Mouse (Mus musculus): ENCODE measurements at regions not wholly inside any gene's neighbourhood (a gene's known extent, or its start where the extent isn't known, plus 50 kb on each side); places are given as distances from the start of the nearest gene placed in this dataset.

DNA sequence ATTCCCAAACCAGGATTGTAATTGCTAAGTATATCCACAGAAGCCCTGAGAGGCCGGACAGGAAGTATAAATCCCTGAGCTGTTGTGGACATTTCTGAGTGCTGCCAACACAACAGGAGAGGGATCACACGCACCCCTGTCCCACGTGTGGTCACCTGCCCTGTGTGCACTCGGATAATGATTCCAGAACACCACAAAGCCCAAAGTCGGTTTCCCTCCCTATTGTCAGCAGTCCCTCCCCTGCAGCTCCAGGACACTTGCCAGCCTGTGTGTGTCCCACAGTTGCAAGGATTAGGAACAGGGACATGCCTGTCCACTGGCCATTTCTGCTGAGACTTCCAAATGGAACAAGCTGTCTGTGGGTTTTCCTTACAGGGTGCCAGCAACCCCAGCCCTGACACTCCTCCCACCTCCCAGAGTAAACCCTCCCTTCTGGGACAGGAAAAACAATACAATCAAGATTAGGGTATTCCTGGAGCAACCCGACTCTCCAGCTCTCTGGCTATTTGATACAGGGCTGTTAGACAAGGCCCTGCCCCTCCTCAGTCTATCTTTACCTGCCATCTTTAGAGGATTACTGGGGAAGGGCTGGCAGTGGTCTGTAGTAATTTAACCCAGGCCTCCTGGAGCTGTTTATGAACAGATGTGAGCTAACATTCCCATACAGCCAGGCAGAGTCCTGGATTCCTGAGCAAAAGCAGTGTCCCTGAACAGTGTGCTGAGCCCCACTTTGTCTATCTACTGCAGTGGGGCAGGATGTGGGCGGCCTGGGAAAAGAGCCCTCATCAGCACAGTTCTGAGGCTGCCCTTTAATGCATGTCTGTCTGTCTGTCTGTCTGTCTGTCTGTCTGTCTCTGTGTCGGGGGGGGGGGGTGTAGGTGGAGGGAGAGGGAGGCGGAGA lies 323.8 kb downstream of the Sox4 start:
- Histone ChIP-seq H3K9ac (replicated peaks; ENCODE audit: low read length) (no peak overlapping the region), H3K4me2 (ENCODE audit: low read depth, low read length) (no peak overlapping the region), H3K9me3 (ENCODE audit: low read length) (no peaks in the 10 kb centered on the region), H3K36me3 (ENCODE audit: insufficient read depth, low read length) (no peaks in the 10 kb centered on the region), H3K27me3 (ENCODE audit: insufficient read depth, low read length) (no peaks in the 10 kb centered on the region), H3K4me3 (ENCODE audit: low read length) (no peak overlapping the region), H3K27ac (peak overlapping the region; percentile 64), H3K4me1 (ENCODE audit: insufficient read depth, low read length) (no peaks in the 10 kb centered on the region)
- peak; percentile 43; the same call in 1 of the 2 replicates for ATAC-seq
- WGBS, result 49% methylated on average over 9 of the region's 9 CpGs
- TF ChIP-seq CTCF (IDR thresholded peaks at IDR 0.05; ENCODE audit: low read depth), result no peak
- DNase-seq (ENCODE audit: low spot score), result no peak

DNA sequence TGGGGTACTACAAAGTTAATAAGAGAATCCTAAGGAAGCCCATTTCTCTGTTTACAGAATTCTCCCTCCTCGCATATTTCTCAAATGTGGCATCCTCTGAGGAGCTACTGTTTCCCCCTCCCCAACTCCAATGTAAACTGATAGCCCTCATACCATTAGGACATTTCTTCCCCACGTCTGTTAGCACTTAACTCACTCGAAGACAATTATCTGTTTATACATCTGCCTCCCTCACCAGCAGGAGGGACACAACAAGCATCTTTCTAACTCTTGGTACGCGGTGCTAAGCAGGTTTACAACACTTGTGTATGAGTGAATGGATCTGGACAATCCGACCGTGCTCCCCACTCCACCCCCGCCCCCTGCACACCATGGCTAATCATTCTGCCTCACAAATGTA lies 324.8 kb downstream of the Sox4 start:
- no peak overlapping the region for H3K27ac ChIP-seq
- DNase-seq (ENCODE audit: low spot score), result no peak
- ATAC-seq, result no peak
- H3K36me3 ChIP-seq (ENCODE audit: insufficient read depth, low read length), result no peaks in the 10 kb centered on the region
- H3K9me3 ChIP-seq (ENCODE audit: low read length), result no peaks in the 10 kb centered on the region
- no peak for TF ChIP-seq CTCF (IDR thresholded peaks at IDR 0.05; ENCODE audit: low read depth)
- 65% methylated on average over 8 of the region's 8 CpGs for WGBS
- no peak overlapping the region for H3K4me3 ChIP-seq (ENCODE audit: low read length)
- H3K27me3 ChIP-seq (ENCODE audit: insufficient read depth, low read length), result no peaks in the 10 kb centered on the region
- no peaks in the 10 kb centered on the region for H3K4me1 ChIP-seq (ENCODE audit: insufficient read depth, low read length)
- no peak overlapping the region for H3K4me2 ChIP-seq (ENCODE audit: low read depth, low read length)
- no peak overlapping the region for H3K9ac ChIP-seq (replicated peaks; ENCODE audit: low read length)

DNA sequence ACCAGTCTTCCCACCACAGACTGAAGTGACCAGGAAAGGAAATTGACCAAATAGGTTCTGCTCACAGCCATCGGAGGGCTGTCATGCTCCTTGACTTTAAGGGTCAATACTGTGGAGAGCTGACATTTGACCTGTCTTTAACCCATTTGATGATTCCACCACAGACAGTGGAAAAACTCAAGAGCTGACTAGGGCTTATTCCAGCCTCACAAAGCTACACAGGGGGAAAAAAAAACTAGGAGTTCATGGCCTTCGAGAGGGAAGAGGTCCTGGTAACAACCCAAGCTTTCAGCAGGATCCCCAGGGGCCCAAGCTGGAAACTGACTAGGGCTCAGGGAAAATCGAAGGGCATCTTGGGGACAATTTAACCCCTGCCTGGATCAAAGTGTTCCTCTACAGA lies 334.6 kb downstream of the Sox4 start:
- 31% methylated on average over 3 of the region's 3 CpGs for WGBS
- no peak overlapping the region for H3K4me2 ChIP-seq (ENCODE audit: low read depth, low read length)
- H3K27ac ChIP-seq, result no peak overlapping the region
- H3K9me3 ChIP-seq (ENCODE audit: low read length), result no peaks in the 10 kb centered on the region
- H3K36me3 ChIP-seq (ENCODE audit: insufficient read depth, low read length), result no peaks in the 10 kb centered on the region
- no peaks in the 10 kb centered on the region for H3K4me1 ChIP-seq (ENCODE audit: insufficient read depth, low read length)
- no peak overlapping the region for H3K4me3 ChIP-seq (ENCODE audit: low read length)
- no peak for DNase-seq (ENCODE audit: low spot score)
- no peak for TF ChIP-seq CTCF (IDR thresholded peaks at IDR 0.05; ENCODE audit: low read depth)
- no peak for ATAC-seq
- no peaks in the 10 kb centered on the region for H3K27me3 ChIP-seq (ENCODE audit: insufficient read depth, low read length)
- H3K9ac ChIP-seq (replicated peaks; ENCODE audit: low read length), result no peak overlapping the region

DNA sequence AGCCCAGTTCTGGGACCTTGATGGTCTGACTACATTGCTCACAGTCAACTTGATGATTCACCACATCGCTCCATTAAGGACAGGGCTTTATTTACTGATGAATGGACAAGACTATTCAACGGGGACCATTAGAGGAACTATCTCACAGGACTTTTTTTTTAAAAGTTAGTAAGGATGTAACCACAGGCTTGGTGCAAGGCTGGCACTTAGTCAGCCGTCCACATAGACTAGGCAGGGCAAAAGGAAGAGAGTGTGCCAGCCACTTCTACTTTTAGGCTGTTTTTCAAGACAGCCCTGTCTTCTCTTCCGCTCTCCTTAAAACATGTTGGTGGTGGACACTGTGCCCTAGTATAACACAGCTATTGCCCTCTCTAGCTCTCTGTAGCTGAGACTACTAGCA lies 336.0 kb downstream of the Sox4 start:
- Histone ChIP-seq H3K9ac (replicated peaks; ENCODE audit: low read length) (no peak overlapping the region), H3K27me3 (ENCODE audit: insufficient read depth, low read length) (no peaks in the 10 kb centered on the region), H3K4me3 (ENCODE audit: low read length) (no peak overlapping the region), H3K27ac (no peak overlapping the region), H3K36me3 (ENCODE audit: insufficient read depth, low read length) (no peaks in the 10 kb centered on the region), H3K4me2 (ENCODE audit: low read depth, low read length) (no peak overlapping the region), H3K4me1 (ENCODE audit: insufficient read depth, low read length) (no peaks in the 10 kb centered on the region), H3K9me3 (ENCODE audit: low read length) (no peaks in the 10 kb centered on the region)
- ATAC-seq, result no peak
- DNase-seq (ENCODE audit: low spot score), result no peak
- WGBS, result 85% methylated on average over 4 of the region's 4 CpGs
- TF ChIP-seq CTCF (IDR thresholded peaks at IDR 0.05; ENCODE audit: low read depth), result no peak

DNA sequence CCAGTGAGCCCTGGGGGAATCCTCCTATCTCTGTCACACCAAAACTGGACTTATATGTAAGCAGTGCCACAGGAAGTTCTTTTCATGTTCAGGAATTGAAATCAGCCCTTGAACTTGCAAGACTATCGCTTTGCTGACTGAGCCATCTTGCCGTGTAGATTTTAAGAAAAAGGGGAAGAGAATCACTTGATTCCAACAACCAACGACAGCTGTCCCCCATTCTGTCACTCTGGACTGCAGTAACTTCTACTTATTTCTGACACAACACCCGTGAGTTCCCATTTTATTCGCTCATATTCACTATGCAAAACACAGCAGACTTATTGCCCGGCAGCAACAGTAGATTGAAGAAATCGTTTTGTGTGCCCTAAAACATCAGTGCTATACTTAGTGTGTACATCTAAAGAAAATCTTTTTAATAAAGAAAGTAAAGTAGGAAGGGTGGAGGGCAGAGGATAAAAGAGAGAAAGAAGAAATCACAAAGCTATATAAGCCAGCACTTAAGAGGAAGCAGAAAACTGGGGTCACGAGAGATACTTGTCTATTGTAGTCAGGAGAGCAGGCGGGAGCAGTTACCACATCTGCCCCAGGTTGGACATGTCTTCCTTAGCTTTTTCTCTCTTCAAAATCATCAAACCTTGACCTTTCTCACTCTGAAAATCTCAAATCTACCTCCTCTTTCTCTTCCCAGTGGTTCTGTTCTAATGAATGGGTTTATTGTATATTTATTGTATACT lies 336.7 kb downstream of the Sox4 start:
- WGBS, result 78% methylated on average over 9 of the region's 9 CpGs
- H3K27me3 ChIP-seq (ENCODE audit: insufficient read depth, low read length), result no peaks in the 10 kb centered on the region
- H3K27ac ChIP-seq, result no peak overlapping the region
- no peak for ATAC-seq
- no peaks in the 10 kb centered on the region for H3K36me3 ChIP-seq (ENCODE audit: insufficient read depth, low read length)
- TF ChIP-seq CTCF (IDR thresholded peaks at IDR 0.05; ENCODE audit: low read depth), result no peak
- no peak overlapping the region for H3K4me2 ChIP-seq (ENCODE audit: low read depth, low read length)
- no peaks in the 10 kb centered on the region for H3K4me1 ChIP-seq (ENCODE audit: insufficient read depth, low read length)
- DNase-seq (ENCODE audit: low spot score), result no peak
- H3K9ac ChIP-seq (replicated peaks; ENCODE audit: low read length), result no peak overlapping the region
- no peak overlapping the region for H3K4me3 ChIP-seq (ENCODE audit: low read length)
- H3K9me3 ChIP-seq (ENCODE audit: low read length), result no peaks in the 10 kb centered on the region

DNA sequence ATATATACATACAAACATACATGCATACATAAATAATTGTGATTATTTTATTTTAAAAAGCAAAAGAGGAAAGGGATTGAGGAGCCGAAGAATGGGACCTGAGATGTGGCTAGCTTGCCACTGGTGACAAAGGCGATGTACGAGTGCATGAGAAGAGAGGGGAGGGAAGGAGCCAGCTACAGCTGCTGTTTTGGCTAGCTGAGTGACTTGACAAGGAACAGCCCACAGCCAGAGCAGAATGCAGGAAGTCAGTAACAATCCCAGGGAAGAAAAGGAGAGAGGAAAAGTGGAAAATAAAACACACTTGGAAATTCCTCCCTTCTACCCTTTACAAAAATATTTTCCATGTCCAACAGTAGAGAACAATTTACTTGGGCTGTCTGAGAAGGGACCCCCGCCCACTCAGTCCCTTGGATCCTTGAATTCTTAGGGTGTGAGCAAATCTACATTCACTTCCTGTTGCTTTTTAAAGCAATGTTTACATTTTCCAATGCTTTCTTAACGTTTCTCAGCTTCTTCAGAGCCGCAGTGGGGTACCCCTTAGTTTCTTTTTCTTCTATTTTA lies 345.9 kb downstream of the Sox4 start:
- no peak overlapping the region for H3K27ac ChIP-seq
- H3K27me3 ChIP-seq (ENCODE audit: insufficient read depth, low read length), result no peaks in the 10 kb centered on the region
- TF ChIP-seq CTCF (IDR thresholded peaks at IDR 0.05; ENCODE audit: low read depth), result no peak
- no peaks in the 10 kb centered on the region for H3K36me3 ChIP-seq (ENCODE audit: insufficient read depth, low read length)
- H3K9ac ChIP-seq (replicated peaks; ENCODE audit: low read length), result no peak overlapping the region
- WGBS, result 61% methylated on average over 6 of the region's 6 CpGs
- no peak overlapping the region for H3K4me2 ChIP-seq (ENCODE audit: low read depth, low read length)
- ATAC-seq, result no peak
- H3K4me3 ChIP-seq (ENCODE audit: low read length), result no peak overlapping the region
- H3K4me1 ChIP-seq (ENCODE audit: insufficient read depth, low read length), result no peaks in the 10 kb centered on the region
- H3K9me3 ChIP-seq (ENCODE audit: low read length), result no peaks in the 10 kb centered on the region
- no peak for DNase-seq (ENCODE audit: low spot score)

Measured in hindbrain, postnatal 0 days (tissue).